Mouse (Mus musculus) spleen, postnatal 36 days (tissue): ENCODE data around the gene Swt1.
"Not testable (repeated sequence)": the region's sequence is repeated elsewhere in the genome, so short reads cannot be mapped to it uniquely, and the experiment has no call there.

Source experiments
- DNase-seq, 2 experiments: peaks; one replicate each; pipeline ENCODE4 v3.0.0; 2022; ENCODE audit warnings: low spot score in 2 of 2, mixed read lengths in 1 of 2

Gene Swt1

DNA sequence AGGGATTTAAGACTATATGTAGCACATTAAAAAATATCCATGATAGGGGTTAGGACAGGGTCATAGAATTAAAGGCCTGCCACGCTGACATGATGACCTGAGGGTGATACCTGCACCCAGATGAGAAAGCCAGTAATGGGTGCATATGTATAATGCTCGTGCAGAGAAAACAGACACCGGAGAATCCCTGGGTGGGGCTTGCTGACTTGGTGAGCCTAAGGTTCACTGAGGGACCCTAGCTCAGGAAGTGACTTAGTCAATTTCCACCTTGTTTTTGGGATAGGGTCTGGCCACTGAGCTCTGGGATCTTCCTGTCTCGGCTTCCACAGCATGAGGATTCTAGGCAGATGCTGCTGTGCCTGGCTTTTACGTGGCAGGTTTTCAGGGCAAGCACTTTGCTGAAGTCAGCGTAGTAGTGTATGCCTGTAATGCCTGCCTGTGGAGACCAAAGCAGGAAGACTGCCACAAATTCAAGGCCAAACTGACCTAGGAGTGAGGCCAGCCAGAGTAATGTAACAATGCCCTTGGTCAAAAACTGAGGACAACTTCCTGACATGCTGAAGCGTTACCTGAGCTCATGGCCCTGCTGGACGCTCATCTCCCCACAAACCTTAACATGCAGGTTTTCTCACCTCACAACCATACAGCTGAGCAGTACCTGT is 61.2 kb downstream of the Swt1 start:
- no peak for DNase-seq

GRCm38 (mm10) chr1:151359374-151359773 is 68.9 kb downstream of the Swt1 start:
- DNase-seq, result no peak

DNA sequence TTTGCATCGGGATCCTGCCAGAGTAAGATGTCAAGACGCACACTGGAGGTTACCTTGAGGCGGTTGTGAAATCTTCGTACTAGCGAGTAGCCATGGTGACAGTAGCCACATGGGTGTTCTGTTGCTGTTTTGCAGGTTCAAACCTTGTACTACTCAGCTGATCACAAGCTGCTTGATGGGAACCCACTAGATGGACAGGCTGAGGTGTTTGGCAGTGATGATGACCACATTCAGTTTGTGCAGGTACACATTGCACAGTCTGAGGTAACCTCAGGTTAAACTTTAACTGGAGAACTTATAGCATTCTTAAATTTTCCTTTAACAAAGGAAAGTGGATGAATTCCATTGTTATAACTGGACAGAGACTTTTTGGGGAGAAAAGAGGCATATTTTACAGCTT is 72.3 kb downstream of the Swt1 start:
- no peak for DNase-seq

DNA sequence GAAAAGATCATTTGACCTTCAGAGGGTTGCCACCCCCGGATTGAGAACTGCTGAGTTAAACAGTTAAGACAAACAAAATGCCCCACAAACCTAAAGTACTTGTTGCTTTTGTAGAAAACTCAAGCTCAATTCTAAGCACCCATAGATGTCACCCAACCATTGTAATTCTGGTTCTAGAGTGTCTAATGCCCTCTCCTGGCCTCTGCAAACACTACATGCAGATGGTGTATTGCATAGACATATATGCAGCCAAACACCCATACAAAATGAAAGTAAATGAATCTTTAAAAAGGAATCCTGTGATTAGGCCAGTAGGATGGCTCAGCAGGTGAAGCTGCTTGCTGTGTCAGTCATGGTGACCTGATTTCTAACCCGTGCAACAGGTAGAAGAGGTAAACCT is 75.3 kb downstream of the Swt1 start:
- DNase-seq, result peak; percentile 50 to 60

GRCm38 (mm10) chr1:151348293-151348692 is 80.0 kb downstream of the Swt1 start:
- DNase-seq, result not testable (repeated sequence)

GRCm38 (mm10) chr1:151346681-151347127 is 81.6 kb downstream of the Swt1 start:
- DNase-seq, result peak; percentile 45 to 51

GRCm38 (mm10) chr1:151345863-151346195 is 82.4 kb downstream of the Swt1 start:
- no peak for DNase-seq

- peak; percentile 93 for DNase-seq
These were observed 83.0 kb downstream of the Swt1 start for GRCm38 (mm10) chr1:151345109-151345862.

DNA sequence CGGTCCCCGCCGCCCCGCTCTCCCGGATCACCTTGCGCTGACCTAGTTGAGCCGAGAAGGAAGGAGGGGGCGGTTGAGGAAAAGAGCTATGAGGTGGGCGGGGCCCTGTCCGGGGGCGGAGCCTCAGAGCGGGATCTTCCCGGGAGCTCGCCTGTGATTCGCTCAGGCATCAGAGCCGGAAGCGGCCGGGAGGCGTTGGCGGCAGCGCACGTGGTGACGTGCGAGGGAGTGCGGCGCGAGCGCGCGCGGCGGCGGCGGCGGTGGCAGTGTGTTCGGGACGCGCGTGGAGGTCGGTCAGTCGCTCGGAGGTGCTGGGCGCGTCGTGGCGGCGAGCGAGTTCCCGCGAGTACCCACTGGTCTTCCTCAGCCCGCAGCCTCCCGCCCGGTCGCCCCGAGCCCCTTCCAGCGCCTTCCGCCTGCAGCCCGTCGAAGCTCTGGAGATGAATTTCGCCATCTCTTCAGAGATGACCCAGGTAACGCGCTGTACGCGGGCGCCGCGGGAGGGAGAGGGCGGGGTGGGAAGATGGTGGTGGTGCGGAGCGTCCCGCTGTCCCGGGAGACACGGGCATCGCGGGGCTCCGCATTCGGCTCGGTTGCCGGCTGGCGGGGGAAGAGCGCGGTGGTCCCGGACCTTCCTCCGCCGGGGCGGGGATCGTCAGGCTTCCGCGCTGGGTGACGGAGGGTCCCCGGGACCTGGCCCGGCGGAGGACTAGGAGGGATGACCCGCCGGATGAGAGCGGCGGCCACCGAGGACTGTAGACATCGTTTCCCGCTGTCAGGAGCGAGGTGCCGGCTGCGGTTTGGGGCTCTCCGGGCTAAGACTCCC is 83.8 kb downstream of the Swt1 start, which contains the start of gene Ivns1abp:
Ivns1abp (plus strand) TSS at position 195 of the 826 bp plus-strand sequence.
- DNase-seq, result peak; percentile 98

DNA sequence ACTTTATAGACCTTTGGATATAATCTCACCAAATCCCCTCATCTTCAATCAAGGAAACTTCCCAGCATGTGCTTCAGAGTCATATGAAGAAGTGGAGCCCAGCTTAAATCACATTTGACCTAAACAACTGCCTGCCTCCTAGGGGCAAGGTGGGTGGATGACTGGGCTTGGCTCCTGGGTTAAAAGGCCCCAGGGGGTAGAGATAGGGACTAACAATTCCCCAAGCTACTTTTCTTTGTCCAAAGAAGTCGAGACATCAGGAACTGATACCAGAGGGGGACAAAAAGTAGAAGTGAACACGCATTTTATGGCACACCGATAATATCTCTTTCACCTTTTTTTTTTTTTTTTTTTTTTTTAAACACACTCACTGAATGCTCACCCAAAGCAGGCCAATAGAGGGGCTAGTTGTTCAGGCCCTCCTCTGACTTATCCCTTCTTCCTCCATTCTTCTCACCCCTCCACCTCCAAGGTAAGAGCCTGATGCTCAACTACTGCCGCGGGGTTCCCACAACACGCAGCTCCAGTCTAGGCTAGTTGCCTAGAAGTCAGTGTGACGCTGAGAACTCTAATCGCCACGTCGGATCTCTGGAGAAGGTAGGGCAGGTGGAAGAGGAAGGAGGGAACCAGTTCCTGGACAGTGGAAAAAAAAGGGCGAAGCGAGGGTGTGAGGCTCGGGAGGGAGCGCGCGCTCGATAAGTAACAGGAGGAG is 84.5 kb downstream of the Swt1 start:
- DNase-seq, result peak; percentile 46 to 69

DNA sequence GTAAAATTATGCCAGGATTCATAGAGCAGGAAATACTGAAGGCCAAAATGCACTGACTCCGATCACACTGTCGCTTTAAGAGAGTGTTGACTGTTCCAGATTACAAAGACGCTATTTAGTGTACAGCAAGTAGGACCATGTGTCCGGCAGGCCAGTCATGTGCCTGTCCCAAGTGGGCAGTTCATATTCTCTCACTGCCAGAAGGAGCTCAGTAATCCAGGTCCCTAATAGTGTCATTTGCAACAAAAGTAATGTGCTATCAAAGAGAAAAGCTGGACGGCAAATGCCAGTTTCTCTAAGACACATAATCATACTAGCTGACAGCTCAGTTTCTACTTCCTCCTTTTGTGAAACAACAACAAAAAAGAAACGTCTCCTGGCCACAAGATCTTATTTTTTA is 85.3 kb downstream of the Swt1 start:
- peak; percentile 10 to 36 for DNase-seq

GRCm38 (mm10) chr1:151342311-151342710 is 85.9 kb downstream of the Swt1 start:
- no peak for DNase-seq

DNA sequence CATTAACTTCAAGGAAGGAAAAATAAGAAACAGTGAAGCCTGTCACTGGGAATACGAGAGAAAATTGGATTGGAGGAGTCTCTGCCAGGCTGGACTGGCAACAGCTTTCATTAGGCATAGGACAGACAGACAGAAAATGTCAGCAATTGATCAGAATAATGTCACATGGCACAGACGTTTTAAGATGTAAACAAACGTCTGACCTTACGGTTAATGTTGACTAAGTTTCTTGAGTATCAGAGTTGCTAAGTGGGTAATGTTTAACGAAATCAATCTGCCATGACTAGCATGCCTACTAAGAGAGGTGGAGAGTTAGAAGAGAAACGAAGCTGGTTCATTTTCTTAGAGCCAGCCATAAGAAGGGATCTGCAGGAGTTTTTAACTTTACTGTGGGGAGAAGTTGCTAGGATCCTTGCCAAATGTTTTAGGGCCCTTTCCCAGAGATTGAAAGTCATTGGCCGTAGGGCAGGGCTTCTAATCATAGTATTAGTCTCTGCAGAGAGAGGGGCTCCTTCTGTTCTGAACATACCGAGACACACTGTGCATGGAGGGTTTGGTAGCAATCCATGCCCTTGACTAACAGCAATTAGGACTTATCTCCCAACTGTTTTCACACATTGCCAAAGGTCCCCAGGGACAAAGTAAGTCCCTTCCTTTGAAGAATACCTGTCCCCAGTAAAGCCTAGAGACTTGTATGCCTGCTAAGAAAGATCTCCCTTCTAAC is 86.8 kb downstream of the Swt1 start:
- no peak for DNase-seq

DNA sequence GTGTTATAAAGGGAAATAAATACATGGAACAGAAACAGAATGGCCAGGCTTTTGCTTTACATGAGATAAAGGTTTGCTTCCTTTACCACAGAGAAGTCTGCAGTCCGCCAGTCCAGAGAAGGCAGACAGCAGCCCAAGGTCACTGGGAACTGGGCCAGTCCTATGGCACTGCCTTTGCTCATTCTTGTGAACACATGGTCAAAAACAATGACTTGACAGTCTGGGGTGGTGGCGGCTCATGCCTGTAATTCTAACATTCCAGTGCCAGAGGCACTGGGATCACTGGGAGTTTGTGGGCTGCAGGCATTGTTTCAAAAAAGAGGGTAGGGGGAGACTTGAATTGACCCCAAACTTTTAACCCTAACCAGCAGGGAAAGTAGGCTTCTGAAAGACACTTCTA is 89.3 kb downstream of the Swt1 start:
- no peak for DNase-seq

GRCm38 (mm10) chr1:151338234-151338633 is 90.0 kb downstream of the Swt1 start:
- DNase-seq, result no peak

- no peak for DNase-seq
These were observed 95.4 kb downstream of the Swt1 start for GRCm38 (mm10) chr1:151332819-151333218.

DNA sequence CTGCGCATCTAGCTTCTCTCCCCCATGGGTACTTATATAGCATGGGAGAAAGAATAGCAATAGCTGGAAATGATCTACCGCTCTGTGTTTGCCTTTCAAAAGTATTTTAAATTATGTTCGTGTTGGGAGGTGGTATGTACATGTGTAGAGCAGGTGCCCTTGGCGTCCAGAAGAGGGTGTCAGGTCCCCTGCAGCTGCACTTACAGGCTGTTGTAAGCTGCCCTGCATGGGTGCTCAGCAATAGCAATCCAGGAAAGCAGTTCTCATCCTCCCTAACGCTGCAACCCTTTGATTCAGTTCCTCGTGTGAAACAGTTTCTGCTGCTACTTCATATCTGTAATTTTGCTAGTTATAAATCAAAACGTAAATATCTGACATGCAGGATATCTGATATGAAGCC is 98.7 kb downstream of the Swt1 start:
- DNase-seq, result no peak

GRCm38 (mm10) chr1:151328341-151329097 is 99.7 kb downstream of the Swt1 start:
- no peak for DNase-seq

- no peak for DNase-seq
These were observed 102.9 kb downstream of the Swt1 start for GRCm38 (mm10) chr1:151325328-151325727.

DNA sequence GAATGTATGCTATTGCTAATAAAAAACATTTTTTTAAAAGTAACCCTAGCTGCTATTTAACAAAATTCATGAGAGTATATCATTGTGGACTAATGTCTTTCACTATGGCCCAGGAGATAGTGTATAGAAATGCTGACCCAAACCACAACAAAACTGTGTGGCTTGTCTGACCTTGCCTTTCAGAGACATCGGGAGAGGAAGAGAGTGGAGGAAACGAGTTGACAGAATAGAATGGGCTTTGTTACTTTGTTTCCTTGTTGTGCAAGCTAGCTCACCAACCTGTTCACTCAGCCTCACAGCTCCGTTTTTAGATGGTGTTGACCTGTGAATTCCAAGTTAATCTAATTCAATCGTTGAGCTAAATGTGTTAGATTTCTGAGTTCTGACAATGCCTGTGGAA is 107.8 kb downstream of the Swt1 start:
- DNase-seq, result no peak
